Mouse (Mus musculus) kidney, embryonic 14.5 days (tissue): ENCODE measurements at regions not wholly inside any gene's neighbourhood (a gene's known extent, or its start where the extent isn't known, plus 50 kb on each side); places are given as distances from the start of the nearest gene placed in this dataset.
"Not testable (repeated sequence)": the region's sequence is repeated elsewhere in the genome, so short reads cannot be mapped to it uniquely, and the experiment has no call there.

Experiments used
- ATAC-seq: fragments of 200-750 bp; cut with Nextera tagmentation; 2 replicates; pipeline ENCODE4 v1.8.0; 2017; ENCODE audit warnings: moderate number of reproducible peaks, mild to moderate bottlenecking, moderate TSS enrichment, moderate library complexity; ENCODE audit not compliant: low FRiP score, low TSS enrichment
- H3K27ac ChIP-seq: fragments of 300-500 bp; sonication (generic); 2 replicates; pipeline ENCODE4 v1.5.1; 2014; ENCODE audit warnings: low read depth, mild to moderate bottlenecking, low read length, moderate library complexity, mixed read lengths
- H3K27me3 ChIP-seq: fragments of 300-500 bp; sonication (generic); 2 replicates; pipeline ENCODE4 v1.6.1; 2014; ENCODE audit warnings: mild to moderate bottlenecking, low read length; ENCODE audit not compliant: control insufficient read depth, insufficient read depth
- H3K36me3 ChIP-seq: fragments of 300-500 bp; sonication (generic); 2 replicates; pipeline ENCODE4 v1.6.1; 2014; ENCODE audit warnings: low read length, mixed read lengths; ENCODE audit not compliant: control insufficient read depth, insufficient read depth
- H3K4me1 ChIP-seq: fragments of 300-500 bp; sonication (generic); 2 replicates; pipeline ENCODE4 v1.6.1; 2014; ENCODE audit warnings: low read length, mixed read lengths; ENCODE audit not compliant: control insufficient read depth, insufficient read depth
- H3K4me2 ChIP-seq: fragments of 300-500 bp; sonication (generic); replicated peaks from 2 replicates; pipeline ENCODE4 v1.6.1; 2014; ENCODE audit warnings: low read depth, mild to moderate bottlenecking, low read length
- H3K4me3 ChIP-seq: fragments of 300-500 bp; sonication (generic); 2 replicates; pipeline ENCODE4 v1.5.1; 2014; ENCODE audit warnings: mild to moderate bottlenecking, low read length
- H3K9ac ChIP-seq: fragments of 300-500 bp; sonication (generic); 2 replicates; pipeline ENCODE4 v1.6.1; 2014; ENCODE audit warnings: low read depth, mild to moderate bottlenecking, low read length, moderate library complexity
- H3K9me3 ChIP-seq: fragments of 300-500 bp; sonication (generic); 2 replicates; pipeline ENCODE4 v1.6.1; 2016; ENCODE audit warnings: low read length; ENCODE audit not compliant: control insufficient read depth
- WGBS: fragments of 180-500 bp; shearing (Covaris S2); extraction: QIAGEN DNeasy Blood & Tissue Kit; methylation state at CpG from one replicate; pipeline ENCODE4 v1.1.7; 2014; 5-methylcytosine and 5-hydroxymethylcytosine counted together

DNA sequence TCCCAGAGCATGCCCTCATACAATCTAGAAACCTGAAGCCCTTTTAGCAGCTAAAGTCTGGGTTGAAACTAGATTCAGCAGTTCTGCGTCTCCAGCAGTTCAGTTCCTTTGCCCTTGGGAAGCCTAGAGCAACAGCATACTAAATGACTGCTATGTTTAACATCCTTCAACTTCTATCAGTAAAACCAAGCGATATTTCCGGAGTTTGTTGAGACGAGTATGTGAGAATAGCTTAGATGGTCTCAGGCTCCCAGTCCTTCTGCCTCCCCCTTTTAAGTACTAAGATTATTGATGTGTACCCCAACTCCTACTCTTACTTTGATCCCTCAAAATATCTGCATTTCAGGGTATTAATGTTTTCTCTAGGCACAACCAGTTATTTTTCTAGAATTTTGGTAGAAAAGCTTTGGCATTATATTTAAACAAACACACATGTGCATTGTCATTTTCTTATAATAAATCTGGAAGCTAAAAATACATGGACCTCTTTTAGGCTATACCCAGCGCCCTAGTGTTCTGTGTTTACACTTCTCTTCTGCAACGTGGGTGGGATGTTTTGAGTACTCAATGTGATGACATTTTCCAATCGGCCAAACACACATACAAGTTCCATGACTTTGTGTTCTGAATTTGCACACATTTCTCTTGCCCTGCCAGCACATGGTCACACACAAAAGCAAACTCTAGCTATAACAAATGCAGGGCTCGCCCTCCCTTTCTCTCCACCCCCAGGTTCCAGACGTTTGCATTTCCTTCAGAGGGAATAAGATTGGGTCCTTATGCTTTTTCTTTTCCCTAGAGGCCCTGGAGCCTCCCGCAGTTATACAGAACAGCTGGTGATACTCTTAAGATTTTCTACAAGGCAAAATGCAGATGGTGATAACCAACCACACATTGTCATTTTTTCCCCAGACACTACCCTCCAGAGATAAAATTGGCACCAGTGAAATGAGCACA is 388.2 kb upstream of the Htr2a start:
- Histone ChIP-seq H3K4me3 (no peak overlapping the region), H3K4me1 (no peaks in the 10 kb centered on the region), H3K9ac (no peak overlapping the region), H3K27me3 (no peaks in the 10 kb centered on the region), H3K9me3 (no peaks in the 10 kb centered on the region), H3K4me2 (no peak overlapping the region), H3K27ac (no peak overlapping the region), H3K36me3 (no peaks in the 10 kb centered on the region)
- ATAC-seq: no peak
- WGBS: 59% methylated on average over 10 of the region's 10 CpGs

DNA sequence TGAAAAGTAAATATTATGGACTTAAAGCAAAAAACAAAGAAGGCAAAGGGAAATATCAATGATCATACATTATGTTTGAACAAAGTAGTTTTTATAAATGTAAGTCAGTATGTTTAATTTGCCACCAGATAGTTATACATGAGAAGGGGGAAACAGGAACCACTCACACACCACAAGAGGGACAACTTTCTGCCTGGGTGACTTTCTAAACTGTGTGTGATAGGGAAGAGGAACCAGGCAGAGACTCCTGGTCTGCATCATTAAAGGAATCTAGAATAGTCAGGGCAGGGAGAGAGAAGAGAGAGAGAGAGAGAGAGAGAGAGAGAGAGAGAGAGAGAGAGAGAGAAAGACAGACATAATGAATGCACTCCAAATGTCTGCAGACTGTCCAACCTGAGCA is 385.6 kb upstream of the Htr2a start:
- H3K9ac ChIP-seq: no peak overlapping the region
- H3K4me1 ChIP-seq: no peaks in the 10 kb centered on the region
- H3K36me3 ChIP-seq: no peaks in the 10 kb centered on the region
- H3K27me3 ChIP-seq: no peaks in the 10 kb centered on the region
- H3K4me2 ChIP-seq: no peak overlapping the region
- H3K9me3 ChIP-seq: no peaks in the 10 kb centered on the region
- H3K27ac ChIP-seq: no peak overlapping the region
- H3K4me3 ChIP-seq: no peak overlapping the region
- ATAC-seq: no peak

DNA sequence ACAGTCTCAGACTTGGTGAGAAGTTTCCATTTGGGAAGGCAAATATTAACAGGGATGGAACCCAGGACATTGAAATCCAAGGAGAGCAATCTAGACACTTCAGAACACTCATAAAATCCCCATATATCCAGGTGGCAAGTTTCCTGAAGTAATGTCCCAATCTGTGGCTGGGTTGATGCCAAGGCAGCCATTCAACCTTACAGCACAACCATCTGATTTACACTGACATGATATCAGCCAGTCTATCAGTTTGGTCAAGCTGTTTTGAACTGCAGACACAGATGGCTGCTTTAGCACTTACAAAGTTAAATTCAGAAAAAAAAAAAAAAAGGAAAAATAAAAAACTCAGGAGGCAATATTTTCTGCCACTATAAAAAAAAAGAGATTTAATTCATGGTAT is 381.2 kb upstream of the Htr2a start:
- Histone ChIP-seq H3K9ac (no peak overlapping the region), H3K36me3 (no peaks in the 10 kb centered on the region), H3K27ac (no peak overlapping the region), H3K27me3 (no peaks in the 10 kb centered on the region), H3K4me2 (no peak overlapping the region), H3K4me1 (no peaks in the 10 kb centered on the region), H3K4me3 (no peak overlapping the region), H3K9me3 (no peaks in the 10 kb centered on the region)
- ATAC-seq: no peak

DNA sequence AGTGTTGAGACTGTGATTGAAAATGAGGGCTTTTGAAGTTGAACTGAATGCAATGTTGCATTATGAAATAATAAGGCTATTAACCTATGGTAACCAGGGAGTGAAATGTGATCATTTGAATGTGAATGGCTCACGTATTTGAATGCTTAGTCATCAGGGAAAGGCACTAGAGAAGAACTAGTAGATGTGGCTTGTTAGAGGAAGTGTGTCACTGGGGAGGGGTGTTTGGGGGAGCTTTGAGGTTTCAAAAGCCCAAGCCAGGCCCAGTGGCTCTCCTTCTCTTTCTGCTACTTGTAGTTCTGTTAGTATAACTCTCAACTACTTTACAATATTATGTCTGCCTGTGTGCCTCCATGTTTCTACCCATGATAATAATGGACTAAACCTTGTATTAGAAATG is 373.6 kb upstream of the Htr2a start:
- H3K27me3 ChIP-seq: no peaks in the 10 kb centered on the region
- 75% methylated on average over 1 of the region's 1 CpGs for WGBS

DNA sequence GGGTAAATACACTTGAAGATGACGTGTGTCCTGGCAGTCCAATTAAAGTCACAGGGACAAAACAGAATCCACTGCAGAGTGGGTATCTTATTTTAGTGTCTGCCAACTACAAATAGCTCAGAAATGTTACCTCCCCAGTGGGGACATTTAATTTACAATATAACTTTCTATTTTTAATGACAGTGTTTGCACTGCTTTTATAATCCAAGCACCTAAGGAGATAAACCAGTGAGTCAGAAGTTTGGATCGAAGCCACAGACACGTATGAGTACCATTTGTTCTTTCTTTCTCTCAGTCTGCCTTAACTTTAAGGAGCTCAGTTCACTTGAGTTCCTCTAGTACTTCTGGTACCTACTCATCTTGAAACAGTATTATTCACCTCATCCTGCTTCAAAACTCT is 346.1 kb upstream of the Htr2a start:
- no peak overlapping the region for H3K9ac ChIP-seq
- WGBS: 73% methylated on average over 3 of the region's 3 CpGs
- no peak overlapping the region for H3K27ac ChIP-seq
- no peak for ATAC-seq
- H3K9me3 ChIP-seq: no peaks in the 10 kb centered on the region
- no peaks in the 10 kb centered on the region for H3K36me3 ChIP-seq
- no peaks in the 10 kb centered on the region for H3K27me3 ChIP-seq
- no peak overlapping the region for H3K4me2 ChIP-seq
- H3K4me1 ChIP-seq: no peaks in the 10 kb centered on the region
- H3K4me3 ChIP-seq: no peak overlapping the region

More for the DNA sequence above, 373.6 kb upstream of the Htr2a start:
- Histone ChIP-seq H3K4me1 (no peaks in the 10 kb centered on the region), H3K4me2 (no peak overlapping the region), H3K9ac (no peak overlapping the region), H3K4me3 (no peak overlapping the region), H3K9me3 (no peaks in the 10 kb centered on the region), H3K27ac (no peak overlapping the region), H3K36me3 (no peaks in the 10 kb centered on the region)
- no peak for ATAC-seq

DNA sequence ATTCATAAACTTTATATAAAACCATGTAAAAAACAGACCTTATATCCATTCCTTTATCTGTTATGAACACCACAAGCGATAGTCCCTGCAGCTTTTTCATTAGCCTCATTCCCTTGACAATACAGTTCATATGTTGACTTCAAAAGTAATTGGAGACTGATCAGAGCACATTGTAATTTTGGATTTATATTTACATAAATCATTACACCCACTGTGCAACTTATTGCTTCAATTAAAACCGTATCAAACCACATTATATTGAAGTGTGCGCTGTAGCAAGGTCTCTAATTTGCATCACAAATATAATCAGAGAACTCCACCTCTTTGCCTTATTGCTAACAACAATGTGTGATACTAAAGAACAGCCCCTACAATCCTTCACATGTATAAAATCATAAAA is 336.2 kb upstream of the Htr2a start:
- H3K9ac ChIP-seq: no peak overlapping the region
- H3K27ac ChIP-seq: no peak overlapping the region
- H3K36me3 ChIP-seq: no peaks in the 10 kb centered on the region
- no peak overlapping the region for H3K4me2 ChIP-seq
- no peaks in the 10 kb centered on the region for H3K27me3 ChIP-seq
- no peaks in the 10 kb centered on the region for H3K4me1 ChIP-seq
- H3K4me3 ChIP-seq: no peak overlapping the region
- 87% methylated on average over 3 of the region's 3 CpGs for WGBS
- ATAC-seq: no peak
- no peaks in the 10 kb centered on the region for H3K9me3 ChIP-seq

DNA sequence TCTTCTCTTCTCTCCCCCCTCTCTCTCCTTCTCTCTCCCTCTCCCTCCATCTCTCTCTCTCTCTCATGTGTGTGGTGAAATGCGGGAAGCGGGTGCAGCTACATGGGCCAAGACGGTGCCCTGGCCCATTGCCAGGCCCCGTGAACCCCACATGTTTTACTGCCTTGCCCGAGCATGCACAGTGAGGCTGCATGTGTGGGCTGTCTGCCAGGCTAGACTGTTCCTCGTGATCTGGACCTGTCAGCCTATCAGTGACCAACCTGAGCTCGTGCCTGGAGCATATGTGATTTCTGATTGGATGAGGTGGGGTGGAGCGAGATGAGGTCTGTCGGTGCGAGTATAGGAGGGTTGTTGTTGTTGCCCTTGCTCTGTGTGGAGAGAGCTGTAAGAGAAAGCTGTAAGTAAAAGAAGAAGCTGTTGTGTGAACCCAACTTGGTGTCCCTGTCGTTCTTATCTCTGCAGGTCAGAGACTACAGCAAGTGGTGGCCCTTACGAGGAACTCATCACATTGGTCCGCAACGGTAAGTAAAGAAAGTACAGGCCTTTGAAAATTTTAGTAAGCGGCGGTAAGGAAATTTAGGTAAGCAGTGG is 333.8 kb upstream of the Htr2a start:
- H3K36me3 ChIP-seq: no peaks in the 10 kb centered on the region
- 88% methylated on average over 16 of the region's 16 CpGs for WGBS
- H3K4me1 ChIP-seq: no peaks in the 10 kb centered on the region
- H3K27me3 ChIP-seq: no peaks in the 10 kb centered on the region
- no peak for ATAC-seq
- H3K27ac ChIP-seq: no peak overlapping the region
- no peak overlapping the region for H3K9ac ChIP-seq
- H3K4me3 ChIP-seq: no peak overlapping the region
- H3K4me2 ChIP-seq: no peak overlapping the region
- no peaks in the 10 kb centered on the region for H3K9me3 ChIP-seq

DNA sequence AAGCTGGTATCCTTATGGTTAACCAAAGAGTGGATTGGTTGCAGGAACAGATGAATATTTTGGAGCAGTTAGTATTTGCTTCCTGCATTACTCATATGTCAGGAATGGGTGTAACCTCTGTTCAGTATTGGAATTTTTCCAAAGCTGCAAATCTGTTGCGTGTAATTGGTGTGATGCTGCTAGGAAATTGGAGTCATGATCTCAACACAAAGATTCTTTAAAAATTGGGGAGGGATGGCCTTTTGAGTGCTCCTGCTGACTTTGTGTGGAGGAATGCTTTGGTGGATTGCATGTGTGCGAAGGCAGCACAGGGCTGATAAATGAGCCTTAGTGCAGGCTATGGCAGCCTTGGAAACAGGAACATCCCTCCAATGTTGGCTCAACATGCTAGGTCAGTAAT is 331.2 kb upstream of the Htr2a start:
- H3K9ac ChIP-seq, H3K27me3 ChIP-seq, H3K27ac ChIP-seq, H3K36me3 ChIP-seq, H3K9me3 ChIP-seq, H3K4me3 ChIP-seq, H3K4me1 ChIP-seq, H3K4me2 ChIP-seq, ATAC-seq: not testable (repeated sequence)
- WGBS: 49% methylated on average over 2 of the region's 2 CpGs

DNA sequence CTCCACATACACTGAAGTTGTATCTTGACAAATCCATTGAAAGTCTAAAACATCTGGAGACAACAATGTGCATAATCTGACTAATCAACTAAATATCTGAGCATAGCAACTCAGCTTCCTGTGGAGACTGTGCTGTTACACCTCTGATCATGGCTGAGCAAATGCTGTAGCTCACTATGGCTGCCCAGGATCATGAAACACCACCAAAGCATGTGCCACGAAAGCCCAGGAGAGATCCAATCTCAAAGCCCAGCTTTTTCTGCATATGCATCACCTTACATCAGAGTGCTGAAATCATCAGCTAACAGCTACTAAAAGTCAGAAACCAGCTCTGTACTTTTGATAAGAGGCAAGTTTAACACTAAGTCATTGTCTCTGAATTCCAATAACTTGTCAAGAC is 313.3 kb upstream of the Htr2a start:
- WGBS: 60% methylated on average over 1 of the region's 1 CpGs
- Histone ChIP-seq H3K4me2 (no peak overlapping the region), H3K36me3 (no peaks in the 10 kb centered on the region), H3K4me3 (no peak overlapping the region), H3K9ac (no peak overlapping the region), H3K4me1 (no peaks in the 10 kb centered on the region), H3K27me3 (no peaks in the 10 kb centered on the region), H3K9me3 (no peaks in the 10 kb centered on the region), H3K27ac (no peak overlapping the region)
- ATAC-seq: no peak
